Mouse (Mus musculus) thymus, postnatal 25 days (tissue): ENCODE measurements around the gene Cux1.
"Not testable (repeated sequence)": the region's sequence is repeated elsewhere in the genome, so short reads cannot be mapped to it uniquely, and the experiment has no call there.

Experiments
- DNase-seq: peaks from one replicate; pipeline ENCODE4 v3.0.0; 2022

Cux1 gene

GRCm38 (mm10) chr5:136500307-136500871, 66.9 kb downstream of the Cux1 start:
- DNase-seq = no peak

- DNase-seq = no peak
Observed at GRCm38 (mm10) chr5:136499316-136499715, 68.0 kb downstream of the Cux1 start.

- DNase-seq = no peak
Observed at GRCm38 (mm10) chr5:136498741-136499140, 68.5 kb downstream of the Cux1 start.

GRCm38 (mm10) chr5:136497301-136497700, 70.0 kb downstream of the Cux1 start:
- DNase-seq = no peak

GRCm38 (mm10) chr5:136495581-136495980, 71.7 kb downstream of the Cux1 start:
- DNase-seq = no peak

GRCm38 (mm10) chr5:136494927-136495326, 72.4 kb downstream of the Cux1 start:
- DNase-seq = no peak

- no peak for DNase-seq
Observed at GRCm38 (mm10) chr5:136494288-136494687, 73.0 kb downstream of the Cux1 start.

- no peak for DNase-seq
Observed at GRCm38 (mm10) chr5:136489450-136489849, 77.8 kb downstream of the Cux1 start.

- DNase-seq = no peak
Observed at GRCm38 (mm10) chr5:136488721-136489120, 78.6 kb downstream of the Cux1 start.

- no peak for DNase-seq
Observed at GRCm38 (mm10) chr5:136488223-136488622, 79.1 kb downstream of the Cux1 start.

GRCm38 (mm10) chr5:136487397-136488093, 79.7 kb downstream of the Cux1 start:
- no peak for DNase-seq

- DNase-seq = no peak
Observed at GRCm38 (mm10) chr5:136486401-136486800, 80.9 kb downstream of the Cux1 start.

- DNase-seq = no peak
Observed at GRCm38 (mm10) chr5:136485397-136485796, 81.9 kb downstream of the Cux1 start.

- DNase-seq = no peak
Observed at GRCm38 (mm10) chr5:136482434-136482833, 84.9 kb downstream of the Cux1 start.

GRCm38 (mm10) chr5:136480541-136480940, 86.7 kb downstream of the Cux1 start:
- no peak for DNase-seq

- DNase-seq = no peak
Observed at GRCm38 (mm10) chr5:136479801-136480200, 87.5 kb downstream of the Cux1 start.

GRCm38 (mm10) chr5:136479024-136479763, 88.1 kb downstream of the Cux1 start:
- no peak for DNase-seq

- DNase-seq = no peak
Observed at GRCm38 (mm10) chr5:136476272-136476671, 91.0 kb downstream of the Cux1 start.

- no peak for DNase-seq
Observed at GRCm38 (mm10) chr5:136475161-136475560, 92.1 kb downstream of the Cux1 start.

- DNase-seq = no peak
Observed at GRCm38 (mm10) chr5:136474086-136474485, 93.2 kb downstream of the Cux1 start.

GRCm38 (mm10) chr5:136473337-136473736, 94.0 kb downstream of the Cux1 start:
- no peak for DNase-seq

GRCm38 (mm10) chr5:136472846-136473245, 94.4 kb downstream of the Cux1 start:
- no peak for DNase-seq

- not testable (repeated sequence) for DNase-seq
Observed at GRCm38 (mm10) chr5:136470985-136471735, 96.1 kb downstream of the Cux1 start.
